Mouse (Mus musculus): ENCODE measurements around the gene Klc4.

DNA sequence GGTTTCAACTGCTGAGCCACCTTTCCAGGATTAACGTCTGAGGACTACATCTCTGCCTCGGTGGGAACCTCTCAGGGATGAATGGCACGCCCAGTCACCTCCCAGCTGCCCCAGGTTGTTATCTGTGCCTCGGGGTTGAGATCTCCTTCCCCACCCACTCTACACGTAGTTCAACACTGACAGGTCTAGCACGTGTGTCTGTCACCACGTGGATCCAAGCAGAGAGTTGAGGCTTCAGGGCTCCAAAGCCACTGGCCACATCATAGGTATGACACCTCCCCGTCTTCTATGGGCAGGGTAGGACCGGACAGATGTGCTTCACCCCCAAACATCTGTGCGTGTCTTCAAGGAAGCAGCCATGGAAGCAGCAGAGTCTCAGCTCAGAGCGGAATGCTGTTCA lies 47.9 kb downstream of the Klc4 start:
- TF ChIP-seq CTCF (IDR thresholded peaks at IDR 0.05; ENCODE audit: low read depth) (no peak), EP300 (IDR thresholded peaks at IDR 0.05; ENCODE audit: low read depth) (no peak)
